In the genomic region with DNA sequence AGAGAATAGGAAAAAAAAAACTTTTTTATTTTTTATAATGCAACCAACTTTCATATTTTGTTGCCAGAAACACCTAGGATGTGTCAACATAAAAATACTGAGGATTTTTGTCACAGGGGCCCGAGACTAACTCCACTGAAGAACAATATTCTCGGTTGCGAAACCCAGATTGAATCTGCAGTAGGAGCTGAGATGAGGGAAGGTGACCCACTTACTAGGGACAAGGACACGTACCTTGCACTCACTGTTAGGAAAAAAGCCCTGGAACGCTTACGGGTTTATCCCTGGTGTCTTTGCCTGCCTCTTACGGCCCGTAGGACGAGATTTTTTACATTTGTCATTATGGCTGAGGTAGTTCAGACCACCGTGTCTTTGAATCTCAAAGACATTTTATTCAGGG, we compare ENCODE assay signal across 22 mouse cellular contexts.
"Had no signal": no experiment of that assay in that cellular context is flagged by ENCODE, and none has a peak within 500 bp of the region (broad histone marks: within the 10 kb centered on the region; RNA-seq: fewer than 3 reads in every experiment).

No protein-coding gene starts in this region.

- H3K27ac ChIP-seq: heart, adult 2 months; hindbrain, embryonic 13.5 days; hindbrain, embryonic 15.5 days; hindbrain, postnatal 0 days; kidney, embryonic 15.5 days; kidney, postnatal 0 days; limb, embryonic 13.5 days; limb, embryonic 15.5 days; liver, embryonic 13.5 days had no signal

- H3K9me3 ChIP-seq: heart, embryonic 12.5 days; hindbrain, embryonic 13.5 days; hindbrain, embryonic 15.5 days; kidney, embryonic 15.5 days; limb, embryonic 13.5 days; limb, embryonic 15.5 days; liver, embryonic 13.5 days had no signal

- H3K4me2 ChIP-seq: heart, embryonic 12.5 days; hindbrain, embryonic 13.5 days; hindbrain, embryonic 15.5 days; kidney, embryonic 15.5 days; limb, embryonic 13.5 days; limb, embryonic 15.5 days; liver, embryonic 13.5 days had no signal

- ATAC-seq: hindbrain, postnatal 0 days had no signal

- DNase-seq: gastrocnemius, postnatal 14 days; gastrocnemius, postnatal 36 days; heart, adult 11 months; heart, adult 2 months; heart, postnatal 10 days; kidney, adult 11 months; kidney, adult 2 months; kidney, adult 9 months; kidney, postnatal 14 days; kidney, postnatal 36 days; layer of hippocampus, adult 9-11 months; layer of hippocampus, postnatal 36 days; left cerebral cortex, postnatal 4 days; liver, embryonic 13.5 days had no signal

- H3K36me3 ChIP-seq: heart, embryonic 12.5 days; hindbrain, embryonic 13.5 days; hindbrain, embryonic 15.5 days; kidney, embryonic 15.5 days; limb, embryonic 15.5 days had no signal

- H3K4me3 ChIP-seq: heart, adult 2 months; heart, embryonic 12.5 days; hindbrain, embryonic 13.5 days; hindbrain, embryonic 15.5 days; kidney, embryonic 15.5 days; limb, embryonic 13.5 days; limb, embryonic 15.5 days; liver, embryonic 13.5 days had no signal

- H3K9ac ChIP-seq: heart, embryonic 12.5 days; hindbrain, embryonic 13.5 days; hindbrain, embryonic 15.5 days; kidney, embryonic 15.5 days; limb, embryonic 13.5 days; limb, embryonic 15.5 days; liver, embryonic 13.5 days had no signal

- H3K27me3 ChIP-seq: heart, embryonic 12.5 days; hindbrain, embryonic 13.5 days; hindbrain, embryonic 15.5 days; kidney, embryonic 15.5 days; limb, embryonic 13.5 days; limb, embryonic 15.5 days; liver, embryonic 13.5 days had no signal
